Mouse (Mus musculus) Muller cell, postnatal 12 days (primary cell): ENCODE results near the gene Jun.

Experiments
- DNase-seq: peaks from one replicate; pipeline ENCODE4 v3.0.0-alpha.2; 2015; ENCODE audit errors: inconsistent ontology term

The Jun gene

GRCm38 (mm10) chr4:95052025-95052899, at the start of gene Jun:
Gene Jun (minus strand): TSS chr4:95052222.
- DNase-seq: peak; percentile 100

- no peak for DNase-seq
Measured at GRCm38 (mm10) chr4:95101684-95102083, 49.7 kb upstream of the Jun start.

- peak; percentile 58 for DNase-seq
Measured at GRCm38 (mm10) chr4:95100694-95101093, 48.7 kb upstream of the Jun start.

- DNase-seq: no peak
Measured at GRCm38 (mm10) chr4:95099373-95099772, 47.4 kb upstream of the Jun start.

- DNase-seq: no peak
Measured at GRCm38 (mm10) chr4:95098722-95099097, 46.7 kb upstream of the Jun start.

GRCm38 (mm10) chr4:95097942-95098721, 46.1 kb upstream of the Jun start:
- DNase-seq: no peak

- no peak for DNase-seq
Measured at GRCm38 (mm10) chr4:95096731-95097130, 44.7 kb upstream of the Jun start.

GRCm38 (mm10) chr4:95095911-95096310, 43.9 kb upstream of the Jun start:
- DNase-seq: no peak

GRCm38 (mm10) chr4:95095355-95095754, 43.3 kb upstream of the Jun start:
- no peak for DNase-seq

- DNase-seq: no peak
Measured at GRCm38 (mm10) chr4:95094700-95095113, 42.7 kb upstream of the Jun start.

- DNase-seq: no peak
Measured at GRCm38 (mm10) chr4:95093615-95094014, 41.6 kb upstream of the Jun start.

- peak; percentile 32 for DNase-seq
Measured at GRCm38 (mm10) chr4:95092516-95092915, 40.5 kb upstream of the Jun start.

- DNase-seq: no peak
Measured at GRCm38 (mm10) chr4:95091536-95091935, 39.5 kb upstream of the Jun start.

- DNase-seq: no peak
Measured at GRCm38 (mm10) chr4:95089968-95090367, 37.9 kb upstream of the Jun start.

- no peak for DNase-seq
Measured at GRCm38 (mm10) chr4:95089053-95089452, 37.0 kb upstream of the Jun start.

GRCm38 (mm10) chr4:95083957-95084356, 31.9 kb upstream of the Jun start:
- no peak for DNase-seq

- DNase-seq: no peak
Measured at GRCm38 (mm10) chr4:95083191-95083729, 31.2 kb upstream of the Jun start.

GRCm38 (mm10) chr4:95082481-95083088, 30.6 kb upstream of the Jun start:
- DNase-seq: peak; percentile 49

GRCm38 (mm10) chr4:95081632-95082031, 29.6 kb upstream of the Jun start:
- no peak for DNase-seq

GRCm38 (mm10) chr4:95078625-95079024, 26.6 kb upstream of the Jun start:
- no peak for DNase-seq

GRCm38 (mm10) chr4:95076279-95076678, 24.3 kb upstream of the Jun start:
- no peak for DNase-seq

GRCm38 (mm10) chr4:95075591-95076002, 23.6 kb upstream of the Jun start:
- no peak for DNase-seq
